Mouse (Mus musculus) stomach, postnatal 0 days (tissue): ENCODE measurements around the gene Odf2. TPM values are rescaled to one million over a fixed set of nuclear protein-coding genes. Genes with fewer than 3 reads are reported as not detected.

Source experiments
- ATAC-seq: fragments of 200-750 bp; cut with Nextera tagmentation; 2 replicates; pipeline ENCODE4 v1.8.0; 2017; ENCODE audit not compliant: low FRiP score, low TSS enrichment
- DNase-seq: peaks from one replicate; pipeline ENCODE4 v3.0.0-alpha.2; 2016; ENCODE audit warnings: low spot score
- H3K27ac ChIP-seq: fragments of 300-500 bp; sonication (generic); replicated peaks from 2 replicates; pipeline ENCODE4 v1.5.1; 2014; ENCODE audit warnings: mild to moderate bottlenecking, control low read depth
- H3K27me3 ChIP-seq: fragments of 300-500 bp; sonication (generic); 2 replicates; pipeline ENCODE4 v1.6.1; 2014; ENCODE audit warnings: low read length; ENCODE audit not compliant: control insufficient read depth, insufficient read depth
- H3K36me3 ChIP-seq: fragments of 300-500 bp; sonication (generic); 2 replicates; pipeline ENCODE4 v1.6.1; 2014; ENCODE audit warnings: low read length, mixed read lengths; ENCODE audit not compliant: control insufficient read depth, insufficient read depth
- H3K4me1 ChIP-seq: fragments of 300-500 bp; sonication (generic); replicated peaks from 2 replicates; pipeline ENCODE4 v1.6.1; 2014; ENCODE audit warnings: antibody characterized with exemption; ENCODE audit not compliant: control insufficient read depth, insufficient read depth
- H3K4me2 ChIP-seq: fragments of 300-500 bp; sonication (generic); replicated peaks from 2 replicates; pipeline ENCODE4 v1.6.1; 2014; ENCODE audit warnings: low read depth, mild to moderate bottlenecking, control low read depth, moderate library complexity
- H3K4me3 ChIP-seq: fragments of 300-500 bp; sonication (generic); 2 replicates; pipeline ENCODE4 v1.5.1; 2014; ENCODE audit warnings: low read depth, low read length, control low read depth
- H3K9ac ChIP-seq: fragments of 300-500 bp; sonication (generic); 2 replicates; pipeline ENCODE4 v1.6.1; 2014; ENCODE audit warnings: mild to moderate bottlenecking, low read length, control low read depth, mixed read lengths
- H3K9me3 ChIP-seq: fragments of 300-500 bp; sonication (generic); 2 replicates; pipeline ENCODE4 v1.6.1; 2016; ENCODE audit warnings: low read length; ENCODE audit not compliant: control insufficient read depth
- CTCF ChIP-seq: IDR thresholded peaks from 2 replicates; pipeline ENCODE4 v1.5.1; 2016; ENCODE audit warnings: antibody characterized with exemption, low read depth, mild to moderate bottlenecking, moderate library complexity
- EP300 ChIP-seq: optimal IDR thresholded peaks from 2 replicates; pipeline ENCODE3; 2016; ENCODE audit warnings: antibody characterized with exemption
- WGBS: fragments of 180-500 bp; shearing (Covaris S2); extraction: QIAGEN DNeasy Blood & Tissue Kit; methylation state at CpG from one replicate; pipeline ENCODE4 v1.1.7; 2014; 5-methylcytosine and 5-hydroxymethylcytosine counted together
- microRNA-seq: library from miRNA; unstranded; fragments of <30 nt; microRNA quantifications from one replicate; pipeline ENCODE4, GENCODE M21; 2016
- polyA plus RNA-seq: library from polyadenylated mRNA; unstranded; fragments of >200 nt; fragmentation: Nextera tagmentation; extraction: Ambion mirVana; gene quantifications from 2 replicates; pipeline ENCODE4 v1.2.1, GENCODE M21; 2015

Odf2 gene
- polyA plus RNA-seq, 1 experiment from 2014 or later: 22.6 TPM

GRCm38 (mm10) chr2:29968638-29969037 is 79.6 kb downstream of the Odf2 start:
- H3K27ac ChIP-seq: no peak overlapping the region
- no peak for TF ChIP-seq CTCF
- no peak for TF ChIP-seq EP300
- ATAC-seq (no peak), DNase-seq (no peak)
- no peaks in the 10 kb centered on the region for H3K9me3 ChIP-seq
- H3K4me1 ChIP-seq: peaks cover 9% of the 10 kb centered on the region
- no peak overlapping the region for H3K9ac ChIP-seq
- WGBS: 53% methylated on average over 5 of the region's 5 CpGs
- no peak overlapping the region for H3K4me3 ChIP-seq
- no peak overlapping the region for H3K4me2 ChIP-seq
- H3K27me3 ChIP-seq: no peaks in the 10 kb centered on the region
- 0 out of 2 replicates have a peak, but pooled peaks cover 4% of the 10 kb centered on the region for H3K36me3 ChIP-seq

GRCm38 (mm10) chr2:29971838-29972635 is 83.0 kb downstream of the Odf2 start:
- peaks cover 6% of the 10 kb centered on the region; the same call in 1 of the 2 replicates for H3K4me1 ChIP-seq
- H3K9me3 ChIP-seq: no peaks in the 10 kb centered on the region
- peak overlapping the region; percentile 61 for H3K27ac ChIP-seq
- WGBS: 55% methylated on average over 9 of the region's 9 CpGs
- no peak overlapping the region for H3K9ac ChIP-seq
- no peaks in the 10 kb centered on the region for H3K27me3 ChIP-seq
- 0 out of 2 replicates have a peak, but pooled peaks cover 4% of the 10 kb centered on the region for H3K36me3 ChIP-seq
- H3K4me3 ChIP-seq: no peak overlapping the region
- peak; percentile 74 for ATAC-seq
- peak; percentile 73 for DNase-seq
- TF ChIP-seq CTCF (no peak), EP300 (no peak)
- H3K4me2 ChIP-seq: no peak overlapping the region

DNA sequence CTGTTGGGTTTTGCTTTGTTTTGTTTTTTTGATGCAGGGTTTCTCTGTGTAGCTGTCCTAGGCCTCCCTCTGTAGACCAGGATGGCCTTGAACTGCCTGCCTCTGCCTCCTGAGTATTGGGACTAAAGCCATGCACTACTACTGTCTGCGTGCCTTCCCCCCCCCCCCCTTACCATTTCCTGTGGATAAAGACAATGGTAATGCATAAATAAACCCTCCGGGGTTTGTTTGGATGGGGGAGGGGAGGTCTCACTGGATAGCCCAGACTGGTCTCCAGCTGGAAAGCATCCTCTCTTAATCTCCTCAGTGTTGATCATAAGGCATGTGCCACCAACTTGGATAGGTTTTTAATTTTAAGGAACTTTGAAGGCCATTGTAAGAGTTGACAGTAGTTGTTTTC is 84.5 kb downstream of the Odf2 start:
- Histone ChIP-seq H3K27ac (no peak overlapping the region), H3K4me2 (no peak overlapping the region), H3K9ac (no peak overlapping the region), H3K4me3 (no peak overlapping the region), H3K4me1 (no peaks in the 10 kb centered on the region), H3K9me3 (no peaks in the 10 kb centered on the region), H3K27me3 (no peaks in the 10 kb centered on the region), H3K36me3 (0 out of 2 replicates have a peak, but pooled peaks cover 5% of the 10 kb centered on the region)
- WGBS: 8% methylated on average over 2 of the region's 2 CpGs
- DNase-seq: no peak
- ATAC-seq: no peak
- TF ChIP-seq EP300 (no peak), CTCF (no peak)

DNA sequence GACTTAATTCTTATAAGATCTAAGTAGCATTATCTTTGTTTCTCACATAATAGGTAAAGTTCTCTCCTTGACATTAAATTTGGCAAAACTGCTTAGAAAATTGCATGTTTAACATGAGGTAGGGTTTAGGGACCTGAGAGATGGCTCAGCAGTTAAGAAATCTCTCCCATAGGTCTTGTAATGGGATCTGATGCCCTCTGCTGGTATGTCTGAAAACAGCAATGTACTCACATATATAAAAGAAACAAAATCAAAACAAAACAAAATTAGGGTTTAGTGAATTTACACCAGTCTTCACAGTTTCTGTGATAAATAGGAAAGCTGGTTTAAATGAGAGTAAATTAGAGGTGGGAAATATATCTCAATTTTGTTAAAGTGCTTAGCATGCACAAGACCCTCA is 88.3 kb downstream of the Odf2 start:
- no peaks in the 10 kb centered on the region for H3K4me1 ChIP-seq
- ATAC-seq: no peak
- H3K9ac ChIP-seq: no peak overlapping the region
- H3K4me3 ChIP-seq: no peak overlapping the region
- H3K27me3 ChIP-seq: no peaks in the 10 kb centered on the region
- no peaks in the 10 kb centered on the region for H3K9me3 ChIP-seq
- no peak overlapping the region for H3K27ac ChIP-seq
- no peak overlapping the region for H3K4me2 ChIP-seq
- H3K36me3 ChIP-seq: peaks cover 17% of the 10 kb centered on the region; the same call in 1 of the 2 replicates
- TF ChIP-seq EP300 (no peak), CTCF (peak; percentile 86)
- DNase-seq: no peak

DNA sequence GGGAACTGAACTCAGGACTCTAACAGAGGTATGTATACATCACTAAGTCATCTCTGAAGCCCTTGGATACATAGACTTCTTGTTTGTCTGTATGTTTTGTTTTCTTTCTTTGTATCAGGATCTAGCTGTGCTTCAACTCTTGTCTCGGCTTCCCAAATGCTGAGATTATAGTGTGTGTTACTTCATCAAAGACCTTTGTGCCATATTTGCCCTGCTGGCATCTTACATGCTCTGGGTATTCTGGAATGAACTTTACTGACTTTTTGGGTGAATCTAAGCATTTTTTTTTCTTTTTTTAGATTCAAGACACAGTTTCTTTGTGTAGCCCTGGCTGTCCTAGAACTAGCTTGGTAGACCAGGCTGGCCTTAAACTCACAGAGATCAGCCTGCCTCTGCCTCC is 91.6 kb downstream of the Odf2 start:
- Histone ChIP-seq H3K4me2 (no peak overlapping the region), H3K36me3 (peaks cover 25% of the 10 kb centered on the region; the same call in 1 of the 2 replicates), H3K27ac (no peak overlapping the region), H3K4me3 (no peak overlapping the region), H3K9me3 (no peaks in the 10 kb centered on the region), H3K4me1 (no peaks in the 10 kb centered on the region), H3K27me3 (no peaks in the 10 kb centered on the region), H3K9ac (no peak overlapping the region)
- 87% methylated on average over 1 of the region's 1 CpGs for WGBS
- no peak for DNase-seq
- TF ChIP-seq CTCF (no peak), EP300 (no peak)
- ATAC-seq: no peak

Small RNA genes lying within 50 kb of the gene (microRNA-seq; reads per million reads assigned to microRNA genes)
- gene Mir219a-2 (not detected), gene Mir219b (not detected)

Other genes with a start within 250 kb of the Odf2 start
- gene Gm13420, start 137.5 kb upstream of the Odf2 start, polyA plus RNA-seq: 5.8 and 6.1 TPM in 2 replicates
- 0.28 TPM in 1 of 2 replicates, not detected in the other for gene Gm13547, start 129.9 kb upstream of the Odf2 start, polyA plus RNA-seq
- 18.7 and 20.4 TPM in 2 replicates for gene Coq4, start 101.7 kb upstream of the Odf2 start, polyA plus RNA-seq
- gene Trub2, start 100.7 kb upstream of the Odf2 start, polyA plus RNA-seq: 14.7 TPM in 2 replicates
- 34.0 and 36.4 TPM in 2 replicates for gene Slc27a4, start 86.6 kb upstream of the Odf2 start, polyA plus RNA-seq
- gene Urm1, start 69.1 kb upstream of the Odf2 start, polyA plus RNA-seq: 15.9 and 16.2 TPM in 2 replicates
- gene Cercam, start 20.1 kb upstream of the Odf2 start, polyA plus RNA-seq: 17.7 and 18.7 TPM in 2 replicates
- gene Gle1, start 46.2 kb downstream of the Odf2 start, polyA plus RNA-seq: 22.7 and 24.1 TPM in 2 replicates
- gene Sptan1, start 76.3 kb downstream of the Odf2 start, polyA plus RNA-seq: 44.2 and 48.3 TPM in 2 replicates
- gene Wdr34, start 159.7 kb downstream of the Odf2 start, polyA plus RNA-seq: 10.9 and 13.2 TPM in 2 replicates
- 202 and 206 TPM in 2 replicates for gene Set, start 168.2 kb downstream of the Odf2 start, polyA plus RNA-seq
- 3.0 and 3.1 TPM in 2 replicates for gene Pkn3, start 188.5 kb downstream of the Odf2 start, polyA plus RNA-seq
- gene Zdhhc12, start 204.4 kb downstream of the Odf2 start, polyA plus RNA-seq: 27.7 and 27.8 TPM in 2 replicates
- gene Zer1, start 235.4 kb downstream of the Odf2 start, polyA plus RNA-seq: 2.9 and 3.1 TPM in 2 replicates
- gene Tbc1d13, start 244.5 kb downstream of the Odf2 start, polyA plus RNA-seq: 3.7 and 3.9 TPM in 2 replicates